Comparison of ENCODE assay signal across 8 mouse cellular contexts in genomic region chr8:81349452-81349851, GRCm38 (mm10). TPM values are rescaled to one million over a fixed set of nuclear protein-coding genes. Genes with fewer than 3 reads are reported as not detected.
DNase-seq lines count a peak whose midpoint lies in the region; ATAC-seq and TF ChIP-seq lines count a peak whose summit lies in the region.

No protein-coding gene starts in this region.

- H3K79me2 ChIP-seq in heart, adult 2 months (replicated peaks; ENCODE audit: control insufficient read depth, insufficient read depth, low read length) = no peaks in the 10 kb centered on the region

- DNase-seq in heart, adult 8-10 months (ENCODE audit: low spot score) = peak; percentile 15
- DNase-seq in heart, adult 2 months = no peak
- DNase-seq in ovary, postnatal 14 days (ENCODE audit: low spot score) = peak; percentile 32
- DNase-seq in ovary, postnatal 36 days (ENCODE audit: low spot score) = no peak
- DNase-seq in adrenal gland, postnatal 10 days = peak; percentile 57
- peak; percentile 15 for DNase-seq in fibroblast of lung, adult 2 months (ENCODE audit: low read depth)
- peak; percentile 72 for DNase-seq in lung, postnatal 0 days (ENCODE audit: low spot score)
- DNase-seq in thymus, postnatal 4 days = peak; percentile 60

- TF ChIP-seq EP300 in heart, adult 2 months (IDR thresholded peaks at IDR 0.05; ENCODE audit: insufficient read depth, low read depth, low read length) = no peak
- TF ChIP-seq EP300 in lung, postnatal 0 days (IDR thresholded peaks at IDR 0.05) = no peak

- no peak for TF ChIP-seq POLR2A in heart, adult 2 months (IDR thresholded peaks at IDR 0.05; ENCODE audit: insufficient read depth, low read depth, low read length)

- H3K4me3 ChIP-seq in heart, adult 2 months = no peak overlapping the region
- no peak overlapping the region for H3K4me3 ChIP-seq in lung, postnatal 0 days (ENCODE audit: low read depth, low read length)

- TF ChIP-seq CTCF in heart, adult 2 months (IDR thresholded peaks at IDR 0.05) = no peak; the same call in 1 of the 2 replicates
- peak; percentile 82 for TF ChIP-seq CTCF in lung, postnatal 0 days (IDR thresholded peaks at IDR 0.05)

- 95% methylated on average over 1 of the region's 1 CpGs for WGBS in heart, adult 2 months
- 83% methylated on average over 1 of the region's 1 CpGs for WGBS in lung, postnatal 0 days

- H3K36me3 ChIP-seq in heart, adult 2 months (ENCODE audit: control insufficient read depth, insufficient read depth, low read length) = no peaks in the 10 kb centered on the region
- no peaks in the 10 kb centered on the region for H3K36me3 ChIP-seq in lung, postnatal 0 days (ENCODE audit: insufficient read depth, low read length)

- no peak overlapping the region for H3K27ac ChIP-seq in heart, adult 2 months
- H3K27ac ChIP-seq in lung, postnatal 0 days (ENCODE audit: low read length) = no peak overlapping the region

- ATAC-seq in lung, postnatal 0 days = no peak

- H3K4me2 ChIP-seq in lung, postnatal 0 days (replicated peaks; ENCODE audit: low read depth, low read length) = no peak overlapping the region

- no peak overlapping the region for H3K9ac ChIP-seq in heart, adult 2 months (ENCODE audit: low read depth, low read length)
- no peak overlapping the region for H3K9ac ChIP-seq in lung, postnatal 0 days (replicated peaks; ENCODE audit: low read depth)

- H3K9me3 ChIP-seq in lung, postnatal 0 days (ENCODE audit: low read length) = no peaks in the 10 kb centered on the region

- no peaks in the 10 kb centered on the region for H3K4me1 ChIP-seq in heart, adult 2 months (ENCODE audit: control insufficient read depth, insufficient read depth, low read length)
- H3K4me1 ChIP-seq in lung, postnatal 0 days (ENCODE audit: insufficient read depth, low read depth, low read length) = no peaks in the 10 kb centered on the region

- intact Hi-C loops in heart, adult 2 months (cut with DNase I) = loop anchor here (1.0 to 10.0 kb wide), 4 partner anchors 463 to 1495 kb away; no protein-coding TSS in a partner anchor

- H3K27me3 ChIP-seq in heart, adult 2 months (ENCODE audit: control insufficient read depth, insufficient read depth, low read length) = no peaks in the 10 kb centered on the region
- H3K27me3 ChIP-seq in lung, postnatal 0 days (replicated peaks; ENCODE audit: insufficient read depth, low read length) = no peaks in the 10 kb centered on the region

RNA-seq across cellular contexts. Expression of gene Inpp4b, which starts 7.1 kb away (rescaled TPM):
- 10 to 100 TPM; 50.3 to 81.7 (median 64.1) TPM for total RNA-seq in heart, adult 8-10 months (2022)
- total RNA-seq in heart, adult 2 months (2021) = 10 to 100 TPM; 68.9 to 73.4 TPM
- polyA plus RNA-seq in heart, adult 2 months (2012; rRNA removed) = 7.3 and 26.7 TPM in 2 replicates
- total RNA-seq in adrenal gland, postnatal 10 days (2021) = 10 to 100 TPM in 1 of 2 experiments, 1 to 10 TPM in 1; 6.7 to 12.6 TPM
- polyA plus RNA-seq in lung, postnatal 0 days (2015; fragmentation: Nextera tagmentation; extraction: Ambion mirVana) = 20.7 and 24.0 TPM in 2 replicates

Comparison
In these comparisons a context has a peak if more than half of its experiments do, and no peak if none do; other contexts are left out.
1. DNase-seq: peak in heart, adult 8-10 months (single experiment), ovary, postnatal 14 days (single experiment), adrenal gland, postnatal 10 days (single experiment), fibroblast of lung, adult 2 months (single experiment), lung, postnatal 0 days (single experiment) and thymus, postnatal 4 days (single experiment); none in heart, adult 2 months (0 of 2) and ovary, postnatal 36 days (single experiment).